Mouse (Mus musculus) ES-Bruce4 (cell line): ENCODE data around the gene Adcy1. TPM values are rescaled to one million over a fixed set of nuclear protein-coding genes. Genes with fewer than 3 reads are reported as not detected.
"Not testable (repeated sequence)": the region's sequence is repeated elsewhere in the genome, so short reads cannot be mapped to it uniquely, and the experiment has no call there.

Experiments used
- H3K27ac ChIP-seq: 2 replicates; pipeline ENCODE4 v1.5.1; 2012; ENCODE audit warnings: low read length, inconsistent platforms; ENCODE audit not compliant: insufficient read depth
- H3K27me3 ChIP-seq: 2 replicates; pipeline ENCODE4 v1.6.1; 2012; ENCODE audit warnings: mild to moderate bottlenecking, low read length, inconsistent platforms; ENCODE audit not compliant: control insufficient read depth, poor library complexity, insufficient read depth, severe bottlenecking
- H3K36me3 ChIP-seq: 2 replicates; pipeline ENCODE4 v1.6.1; 2012; ENCODE audit warnings: inconsistent platforms, mild to moderate bottlenecking, low read length, moderate library complexity; ENCODE audit not compliant: control insufficient read depth, poor library complexity, insufficient read depth, severe bottlenecking
- H3K4me1 ChIP-seq: one replicate; pipeline ENCODE4 v1.8.1; 2011; ENCODE audit warnings: low read length; ENCODE audit not compliant: control insufficient read depth, insufficient read depth
- H3K4me3 ChIP-seq: 2 replicates; pipeline ENCODE4 v1.5.1; 2011; ENCODE audit warnings: low read depth, mild to moderate bottlenecking, low read length
- H3K9ac ChIP-seq: 2 replicates; pipeline ENCODE4 v1.6.1; 2012; ENCODE audit warnings: low read depth, mild to moderate bottlenecking, inconsistent platforms; ENCODE audit not compliant: poor library complexity, severe bottlenecking
- H3K9me3 ChIP-seq: replicated peaks from 2 replicates; pipeline ENCODE4 v1.6.1; 2012; ENCODE audit warnings: mild to moderate bottlenecking, low read length, inconsistent platforms; ENCODE audit not compliant: control insufficient read depth, poor library complexity, insufficient read depth, severe bottlenecking
- CTCF ChIP-seq: IDR thresholded peaks from one replicate; pipeline ENCODE4 v1.8.1; 2011; ENCODE audit warnings: low read depth, low read length
- EP300 ChIP-seq: IDR thresholded peaks from 2 replicates; pipeline ENCODE4 v1.6.1; 2011; ENCODE audit warnings: low read depth, low read length; ENCODE audit not compliant: insufficient read depth
- POLR2A ChIP-seq: IDR thresholded peaks from one replicate; pipeline ENCODE4 v1.8.1; 2011; ENCODE audit warnings: low read length; ENCODE audit not compliant: insufficient read depth
- polyA plus RNA-seq: library from polyadenylated mRNA; stranded (reverse); fragments of >200 nt; gene quantifications from 2 replicates; pipeline ENCODE4 v1.2.4, GENCODE M21; 2011; ENCODE audit warnings: low read depth; ENCODE audit not compliant: missing spikeins, insufficient read depth, insufficient read length

The Adcy1 gene
- polyA plus RNA-seq, 1 experiment: 5.7 TPM

- TF ChIP-seq CTCF (no peak), POLR2A (no peak), EP300 (no peak)
- no peak within 1 kb of the TSS for H3K27ac ChIP-seq
- H3K27me3 ChIP-seq: no peaks in the 10 kb centered on the region; the same call in 1 of the 2 replicates
- H3K9ac ChIP-seq: peak within 1 kb of the TSS; percentile 91
- no peaks in the 10 kb centered on the region for H3K4me1 ChIP-seq
- H3K36me3 ChIP-seq: 0 out of 2 replicates have a peak, but pooled peaks cover 3% of the 10 kb centered on the region
- no peaks in the 10 kb centered on the region for H3K9me3 ChIP-seq
- H3K4me3 ChIP-seq: peak within 1 kb of the TSS; percentile 81
These were observed 150.4 kb downstream of the Adcy1 start, which contains the start of gene Igfbp3 for GRCm38 (mm10) chr11:7213501-7214341. Igfbp3 (minus strand) TSS chr11:7213923.

DNA sequence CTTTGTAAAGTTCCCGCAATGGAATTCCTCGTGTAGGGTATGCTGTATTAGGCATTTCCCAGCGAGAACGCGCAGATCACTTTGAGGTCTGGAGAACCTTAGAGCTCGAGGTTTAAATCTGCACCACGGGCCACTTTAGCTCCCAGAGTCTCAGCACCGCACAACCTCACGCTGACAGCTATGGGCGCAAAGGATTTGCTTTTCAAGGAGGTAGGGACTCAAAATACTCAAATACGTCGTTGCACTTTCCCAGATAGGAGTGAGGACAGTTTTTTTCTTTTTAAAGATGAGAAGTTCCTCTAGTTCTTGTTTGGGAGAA, 151.0 kb downstream of the Adcy1 start:
- no peak for TF ChIP-seq EP300
- TF ChIP-seq CTCF: no peak
- TF ChIP-seq POLR2A: no peak
- Histone ChIP-seq H3K27me3 (no peaks in the 10 kb centered on the region; the same call in 1 of the 2 replicates), H3K4me1 (no peaks in the 10 kb centered on the region), H3K9me3 (no peaks in the 10 kb centered on the region), H3K36me3 (no peaks in the 10 kb centered on the region), H3K9ac (peak overlapping the region; percentile 91), H3K4me3 (peak overlapping the region; percentile 81), H3K27ac (no peak overlapping the region)

DNA sequence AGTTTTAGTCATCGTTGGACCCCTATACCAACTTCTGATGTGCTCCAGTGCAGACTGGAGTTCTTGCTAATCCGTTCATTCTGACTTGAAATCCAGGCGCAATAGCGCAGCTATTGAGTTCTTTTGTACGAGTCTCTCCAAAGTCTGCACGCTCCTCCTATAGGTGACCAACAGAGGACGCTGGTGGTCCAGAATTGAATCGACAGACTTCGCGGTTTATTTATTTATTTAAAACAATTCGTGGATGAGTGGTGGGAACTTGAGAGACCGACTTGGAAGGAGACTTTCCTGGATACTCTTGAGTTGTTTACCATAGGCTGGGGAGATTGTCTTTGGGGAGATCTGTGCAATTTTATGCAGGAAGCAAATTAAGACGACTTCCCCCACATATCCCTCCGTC, 151.5 kb downstream of the Adcy1 start:
- Histone ChIP-seq H3K27ac (no peak overlapping the region), H3K4me1 (no peaks in the 10 kb centered on the region), H3K9me3 (no peaks in the 10 kb centered on the region), H3K4me3 (0 out of 2 replicates have a peak overlapping the region, but pooled peaks have one; percentile 8), H3K9ac (peak overlapping the region; percentile 91; the same call in 1 of the 2 replicates), H3K27me3 (no peaks in the 10 kb centered on the region; the same call in 1 of the 2 replicates), H3K36me3 (no peaks in the 10 kb centered on the region)
- TF ChIP-seq CTCF (peak; percentile 41), EP300 (no peak)

DNA sequence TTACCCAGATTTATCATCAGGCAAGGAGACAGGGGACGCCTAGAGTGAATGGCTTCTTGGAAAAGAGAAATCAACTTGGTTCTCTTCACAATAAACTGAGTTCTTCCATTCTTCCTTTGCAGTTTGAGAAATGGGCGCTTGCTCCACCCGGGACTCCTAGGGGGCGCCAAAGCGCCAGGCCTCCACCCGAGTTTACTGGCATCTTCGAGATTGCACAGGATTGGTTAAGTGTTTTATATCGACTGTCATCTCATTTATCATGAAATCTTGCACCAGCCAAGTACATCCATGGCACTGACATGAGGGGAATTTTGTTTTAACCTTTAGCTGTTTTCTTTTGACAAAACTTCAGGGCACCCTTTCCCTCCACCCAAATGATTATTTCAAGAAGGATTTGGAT, 152.4 kb downstream of the Adcy1 start:
- Histone ChIP-seq H3K27me3 (no peaks in the 10 kb centered on the region; the same call in 1 of the 2 replicates), H3K27ac (no peak overlapping the region), H3K4me1 (no peaks in the 10 kb centered on the region), H3K9ac (no peak overlapping the region), H3K9me3 (no peaks in the 10 kb centered on the region), H3K4me3 (no peak overlapping the region), H3K36me3 (no peaks in the 10 kb centered on the region)
- peak; percentile 68 for TF ChIP-seq CTCF
- TF ChIP-seq EP300: no peak

- H3K36me3 ChIP-seq, H3K27me3 ChIP-seq, H3K4me3 ChIP-seq, H3K4me1 ChIP-seq, H3K27ac ChIP-seq, H3K9ac ChIP-seq, H3K9me3 ChIP-seq: not testable (repeated sequence)
- TF ChIP-seq CTCF: peak; percentile 28
These were observed 158.5 kb downstream of the Adcy1 start for GRCm38 (mm10) chr11:7221826-7222225.

DNA sequence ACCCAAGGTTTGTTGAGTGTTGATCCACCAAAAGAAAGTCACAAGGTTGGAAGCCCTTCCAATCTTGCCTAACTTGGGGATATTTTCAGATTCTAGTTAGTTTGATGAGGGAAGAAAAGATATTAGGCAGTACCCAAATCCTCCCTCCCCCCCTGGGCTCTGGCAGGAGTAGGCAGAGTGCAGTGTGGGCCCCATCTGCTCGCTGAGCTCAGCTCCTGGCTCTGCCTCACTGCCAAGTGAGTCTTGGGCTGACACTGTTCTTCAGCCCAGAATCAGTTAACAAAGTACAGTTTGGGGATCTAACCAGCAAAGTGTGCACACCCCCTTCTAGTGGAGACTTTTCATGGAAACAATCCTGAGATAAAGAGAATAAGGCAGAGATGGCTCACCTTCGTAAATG, 162.9 kb downstream of the Adcy1 start:
- H3K27ac ChIP-seq: no peak overlapping the region
- no peaks in the 10 kb centered on the region for H3K27me3 ChIP-seq
- no peak overlapping the region for H3K4me3 ChIP-seq
- H3K4me1 ChIP-seq: no peaks in the 10 kb centered on the region
- no peak overlapping the region for H3K9ac ChIP-seq
- H3K36me3 ChIP-seq: no peaks in the 10 kb centered on the region
- H3K9me3 ChIP-seq: no peaks in the 10 kb centered on the region
- TF ChIP-seq CTCF: no peak
- no peak for TF ChIP-seq POLR2A
- no peak for TF ChIP-seq EP300
